Mouse (Mus musculus): ENCODE data around the gene M1ap.

The M1ap gene

GRCm38 (mm10) chr6:82934616-82935230, 12.0 kb upstream of the M1ap start:
- DNase-seq (ENCODE audit: low read depth, low spot score) = no peak

DNA sequence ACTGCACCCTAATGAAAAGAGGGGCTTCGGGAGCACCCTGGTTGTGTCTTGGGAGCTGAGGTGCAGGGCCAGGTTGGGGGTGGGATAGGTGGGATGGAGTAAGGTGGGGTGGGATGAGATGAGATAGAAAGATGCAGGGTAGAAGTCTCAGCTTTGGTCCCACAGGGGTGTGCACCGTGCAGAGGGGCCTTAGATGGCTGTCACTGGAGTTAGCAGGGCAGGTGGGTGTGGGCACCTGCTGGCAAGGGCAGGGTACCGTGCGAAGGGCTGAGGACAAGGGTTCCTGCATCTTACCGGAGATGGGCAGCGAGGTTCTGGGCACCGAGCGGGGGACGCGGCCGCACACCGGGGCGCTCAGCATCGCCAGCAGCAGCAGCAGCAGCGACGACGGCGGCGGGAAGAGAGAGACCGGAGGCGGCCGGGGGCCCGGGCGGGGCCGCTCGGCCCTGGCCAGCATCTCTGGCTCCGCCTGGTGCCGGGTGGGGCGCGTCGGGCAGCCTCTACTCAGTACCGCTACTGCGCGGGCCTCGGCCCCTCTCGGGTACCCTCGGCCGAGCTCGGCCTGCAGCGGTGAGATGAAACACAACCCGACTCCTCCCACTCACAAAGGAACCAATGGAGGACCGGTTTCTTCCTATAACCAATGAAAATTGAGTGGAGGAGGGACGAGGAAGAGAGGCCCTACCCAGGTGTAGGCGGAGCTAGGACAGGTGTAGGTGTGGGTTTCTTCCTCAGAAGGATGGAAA, 7.4 kb upstream of the M1ap start, which contains the start of gene Sema4f:
TSS of gene Sema4f (minus strand) at position 603 of the 746 bp plus-strand sequence.
- peak; percentile 91 for DNase-seq (ENCODE audit: low read depth, low spot score)

GRCm38 (mm10) chr6:82940765-82941164, 5.9 kb upstream of the M1ap start:
- DNase-seq (ENCODE audit: low read depth, low spot score) = no peak

DNA sequence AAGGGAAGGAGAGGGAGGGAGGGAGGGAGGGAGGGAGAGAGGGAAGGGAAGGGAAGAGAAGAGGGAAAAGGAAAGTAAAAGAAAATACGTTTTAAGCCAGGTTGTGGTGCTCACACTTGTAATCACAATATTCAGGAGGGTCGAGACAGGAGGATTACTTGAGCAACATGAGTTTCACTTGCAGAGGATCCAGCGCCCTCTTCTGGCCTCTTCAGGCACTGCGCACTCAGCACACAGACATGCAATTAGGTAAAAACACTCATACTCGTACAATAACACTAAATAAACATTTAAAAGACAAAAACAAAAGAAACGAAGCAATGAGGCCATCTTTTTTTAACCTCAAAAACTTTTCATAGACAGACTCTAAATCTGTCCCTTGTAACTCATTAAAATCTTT, 952 bp upstream of the M1ap start:
- DNase-seq (ENCODE audit: low read depth, low spot score) = no peak

GRCm38 (mm10) chr6:82956553-82957251, 10.0 kb downstream of the M1ap start:
- DNase-seq (ENCODE audit: low read depth, low spot score) = no peak

GRCm38 (mm10) chr6:82961664-82962063, 15.0 kb downstream of the M1ap start:
- DNase-seq (ENCODE audit: low read depth, low spot score) = peak; percentile 32

DNA sequence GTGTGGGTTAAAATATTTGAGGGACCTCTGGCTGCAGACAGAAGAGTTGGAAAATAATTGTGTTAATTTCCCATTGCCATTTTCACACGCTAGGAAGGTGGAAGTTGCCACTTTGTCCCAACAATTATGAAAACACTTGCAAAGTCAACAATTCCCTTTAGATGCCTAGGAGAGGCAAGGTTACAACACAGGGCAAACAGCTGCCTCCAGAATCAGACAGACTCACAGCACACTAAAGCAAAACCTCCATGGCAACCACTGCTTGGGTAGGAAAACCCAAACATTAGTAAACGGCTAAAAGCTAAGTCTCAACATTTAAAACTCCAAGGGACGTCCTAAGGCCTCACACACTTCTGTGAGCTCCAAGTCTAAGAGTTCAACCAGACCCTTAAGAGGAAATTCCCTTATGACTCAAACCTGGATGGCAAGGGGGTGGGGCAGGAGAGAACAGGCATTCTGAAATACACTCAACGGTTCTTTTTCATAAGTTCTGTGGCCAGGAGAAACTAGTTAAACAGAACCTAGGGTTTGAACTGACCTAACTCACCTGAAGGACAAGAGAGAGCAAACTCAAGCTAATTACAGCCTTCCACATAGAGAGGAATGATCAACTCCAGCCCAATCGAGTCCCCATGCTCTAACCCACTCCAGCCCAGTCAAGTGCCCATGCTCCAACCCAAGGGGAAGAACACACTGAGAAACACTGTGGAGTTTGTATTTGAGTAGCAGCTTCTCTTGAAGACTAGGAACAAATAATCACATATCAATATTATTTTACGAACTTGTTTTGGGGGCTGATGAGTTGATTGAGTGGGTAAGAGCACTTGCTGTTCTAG, 22.8 kb downstream of the M1ap start:
- no peak for DNase-seq (ENCODE audit: low read depth, low spot score)

- peak; percentile 42 for DNase-seq (ENCODE audit: low read depth, low spot score)
These were observed 24.3 kb downstream of the M1ap start for GRCm38 (mm10) chr6:82971031-82971430.

DNA sequence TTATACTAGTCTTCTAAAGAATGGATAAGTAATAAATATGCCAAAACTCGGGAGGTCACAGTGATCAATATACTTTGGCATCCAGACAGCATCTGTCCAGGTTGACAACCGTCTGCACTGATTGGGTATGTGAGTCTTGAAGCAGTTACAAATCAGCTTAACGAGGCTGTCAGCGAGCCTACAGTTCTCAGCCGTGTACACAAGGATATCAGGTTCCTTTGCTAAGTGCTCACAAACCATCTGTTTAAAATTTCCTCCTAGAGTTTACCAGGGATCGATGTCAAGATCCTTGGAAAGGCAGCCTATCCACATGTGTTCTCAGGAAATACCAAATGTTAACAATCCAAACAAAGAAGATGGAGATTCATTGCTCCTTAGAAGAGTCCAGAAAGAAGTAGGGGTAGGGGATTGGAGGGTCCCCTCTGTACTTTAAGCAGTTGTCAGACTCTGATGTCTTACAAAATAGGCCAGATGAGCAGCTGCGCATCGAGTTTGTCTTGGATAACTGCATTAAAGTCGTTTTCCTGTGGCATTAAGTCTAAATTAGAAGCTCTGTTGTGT, 40.8 kb downstream of the M1ap start:
- no peak for DNase-seq (ENCODE audit: low read depth, low spot score)

DNA sequence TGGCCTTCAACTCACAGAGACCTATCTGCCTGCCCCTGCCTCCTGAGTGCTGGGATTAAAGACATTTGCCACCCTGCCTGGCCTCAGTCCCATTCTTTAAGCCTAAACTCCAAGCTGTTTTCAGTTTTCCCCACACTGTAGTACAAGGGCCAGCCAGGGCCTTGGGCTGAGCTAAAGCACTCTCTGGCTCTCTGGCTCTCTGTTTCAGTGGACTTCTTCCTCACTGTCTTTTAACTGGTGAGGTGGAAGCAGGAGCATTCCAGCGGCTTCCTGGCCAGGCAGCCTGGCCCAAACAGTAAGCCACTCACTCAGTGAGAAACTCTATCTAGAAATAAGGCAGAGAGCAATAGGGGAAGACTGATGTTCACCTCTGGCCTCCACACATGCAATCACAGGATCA, 47.0 kb downstream of the M1ap start:
- no peak for DNase-seq (ENCODE audit: low read depth, low spot score)

DNA sequence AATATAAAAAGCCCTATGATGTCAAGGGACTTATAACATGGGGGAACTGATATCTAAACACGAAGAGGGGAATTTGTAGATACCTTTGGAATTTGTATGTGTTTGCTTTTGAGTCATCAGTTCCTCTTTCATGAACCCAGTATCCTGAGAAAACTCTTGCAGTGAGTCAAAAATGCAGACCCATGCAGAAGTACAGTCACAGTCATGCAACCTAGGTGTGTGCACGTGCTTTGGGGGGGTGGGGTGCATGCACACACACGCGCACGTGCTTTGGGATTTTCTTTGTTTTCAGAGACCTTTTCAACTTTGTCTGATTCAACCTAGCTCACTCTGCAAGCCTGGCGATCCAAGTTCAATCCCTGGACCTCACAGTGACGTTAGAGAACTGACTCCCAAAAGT, 47.7 kb downstream of the M1ap start:
- no peak for DNase-seq (ENCODE audit: low read depth, low spot score)

DNA sequence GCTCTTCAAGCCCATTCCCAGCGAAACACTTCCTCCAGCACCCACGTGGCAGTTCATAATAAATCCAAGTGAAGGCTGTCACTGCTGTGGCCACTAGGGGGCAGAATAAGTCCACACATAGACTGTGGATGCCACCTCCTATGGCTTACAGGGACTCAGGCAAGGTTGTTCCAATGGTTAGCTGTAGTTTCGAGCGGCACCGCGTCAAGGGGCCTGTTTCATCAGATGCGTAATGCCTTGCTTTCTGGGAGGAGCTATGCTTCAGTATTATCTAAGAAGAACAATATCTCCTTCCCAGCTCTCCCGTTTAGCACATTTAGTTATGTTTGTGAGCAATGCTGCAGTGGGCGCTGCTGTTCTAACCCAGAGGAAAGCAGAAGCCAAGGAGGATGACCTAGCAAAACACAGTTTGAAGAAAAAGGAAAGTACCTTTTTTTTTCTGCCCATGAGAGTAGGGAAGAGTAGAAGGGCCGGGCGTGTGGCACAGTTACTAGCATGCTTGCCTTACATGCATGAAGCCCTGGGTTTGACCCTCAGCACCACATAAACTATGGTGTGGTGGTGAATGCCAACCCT, 50.1 kb downstream of the M1ap start:
- DNase-seq (ENCODE audit: low read depth, low spot score) = peak; percentile 93

DNA sequence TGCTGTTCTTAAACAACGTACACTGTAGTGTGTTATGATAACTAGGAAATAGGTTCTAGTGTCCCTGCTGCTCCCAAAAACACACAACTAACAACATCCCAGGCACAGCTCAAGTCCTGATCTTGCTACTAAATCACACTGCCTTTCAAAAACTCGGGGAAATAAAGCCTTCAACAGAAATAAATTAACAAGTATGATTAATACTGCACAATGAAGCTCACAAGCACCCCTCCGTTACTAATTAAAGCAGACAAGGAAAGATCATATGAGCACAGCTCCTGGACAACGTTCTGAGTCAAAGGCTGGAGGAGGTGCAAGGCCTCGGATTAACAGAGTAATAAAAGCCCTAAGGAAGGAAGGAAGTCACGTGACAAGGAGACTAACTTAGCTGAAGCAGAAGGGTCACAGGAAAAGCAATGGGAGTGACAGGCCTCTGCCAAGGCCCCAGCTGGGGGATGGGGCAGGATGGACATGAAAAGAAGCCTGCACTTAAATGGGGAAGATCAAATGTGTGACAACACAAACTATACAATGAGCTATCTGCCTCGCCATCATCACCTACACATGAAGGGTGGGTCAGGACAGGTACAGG, 50.9 kb downstream of the M1ap start:
- peak; percentile 27 for DNase-seq (ENCODE audit: low read depth, low spot score)

- no peak for DNase-seq (ENCODE audit: low read depth, low spot score)
These were observed 51.6 kb downstream of the M1ap start for GRCm38 (mm10) chr6:82998326-82998725.

- DNase-seq (ENCODE audit: low read depth, low spot score) = no peak
These were observed 53.3 kb downstream of the M1ap start for GRCm38 (mm10) chr6:82999986-83000385.

- DNase-seq (ENCODE audit: low read depth, low spot score) = no peak
These were observed 56.4 kb downstream of the M1ap start for GRCm38 (mm10) chr6:83003082-83003481.

- DNase-seq (ENCODE audit: low read depth, low spot score) = no peak
These were observed 57.1 kb downstream of the M1ap start for GRCm38 (mm10) chr6:83003850-83004249.

GRCm38 (mm10) chr6:83004309-83004708, 57.6 kb downstream of the M1ap start:
- DNase-seq (ENCODE audit: low read depth, low spot score) = no peak

- peak; percentile 33 for DNase-seq (ENCODE audit: low read depth, low spot score)
These were observed 58.2 kb downstream of the M1ap start for GRCm38 (mm10) chr6:83004872-83005271.

- no peak for DNase-seq (ENCODE audit: low read depth, low spot score)
These were observed 58.8 kb downstream of the M1ap start for GRCm38 (mm10) chr6:83005444-83006011.

Data from telencephalon, adult 2 months (tissue).